Mouse (Mus musculus) adrenal gland (tissue): ENCODE data around the gene Samd1.
"Not testable (repeated sequence)": the region's sequence is repeated elsewhere in the genome, so short reads cannot be mapped to it uniquely, and the experiment has no call there.

ENCODE experiments used
- intact Hi-C: fragments of 180-260 bp; cut with DNase I; formaldehyde crosslinking; loops from one replicate; pipeline ENCODE4 v1.15.1; 2025

Gene Samd1

DNA sequence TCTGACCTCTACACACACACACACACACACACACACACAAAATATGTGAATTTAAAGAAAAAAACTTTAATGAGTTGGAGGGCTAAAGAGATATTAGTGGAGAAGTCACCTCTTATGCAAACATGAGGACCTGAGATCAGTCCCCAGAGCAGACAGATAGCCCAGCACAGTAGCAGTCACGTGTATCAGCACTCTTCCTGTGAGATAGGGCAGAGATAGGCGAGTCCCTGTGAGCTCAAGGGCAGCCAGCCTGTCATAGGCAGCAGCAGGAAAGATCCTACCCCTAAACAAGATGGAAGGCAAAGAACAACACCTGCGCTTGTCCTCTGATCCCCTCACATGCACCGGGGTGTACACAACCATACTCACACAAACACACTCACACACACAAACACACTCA lies 15.0 kb upstream of the Samd1 start:
- intact Hi-C loops, result no loop called here

DNA sequence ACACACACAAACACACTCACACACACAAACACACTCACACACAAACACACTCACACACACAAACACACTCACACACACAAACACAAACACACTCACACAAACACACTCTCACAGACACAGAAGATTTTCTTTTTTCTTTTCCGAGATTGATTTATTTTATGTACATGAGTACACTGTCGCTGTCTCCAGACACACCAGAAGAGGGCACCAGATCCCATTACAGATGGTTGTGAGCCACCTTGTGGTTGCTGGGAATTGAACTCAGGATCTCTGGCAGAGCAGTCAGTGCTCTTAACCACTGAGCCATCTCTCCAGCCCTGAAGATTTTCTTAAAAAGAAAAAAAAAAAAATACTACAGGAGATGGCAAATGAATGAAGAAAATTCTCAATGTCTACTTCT lies 14.2 kb upstream of the Samd1 start:
- intact Hi-C loops, result not testable (repeated sequence)

DNA sequence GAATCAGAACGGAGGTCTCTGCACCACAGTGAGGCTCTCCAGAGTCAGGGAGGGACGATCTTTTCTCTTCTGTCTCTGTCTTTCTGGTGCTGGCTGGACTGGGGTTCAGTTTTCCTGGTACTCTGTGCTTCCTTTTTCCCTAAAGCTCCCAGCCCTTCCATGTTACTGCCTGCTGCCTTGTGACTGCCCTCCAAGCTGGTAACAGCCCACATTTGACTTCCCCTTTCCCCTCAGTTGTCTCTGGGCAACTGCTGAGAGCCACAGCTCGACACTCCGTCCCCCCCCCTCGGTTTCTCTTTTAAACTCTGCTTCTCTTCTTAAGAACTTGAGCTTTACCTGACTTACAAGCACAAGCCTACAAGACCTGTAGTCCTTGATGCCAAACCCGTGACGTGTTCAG lies 8.2 kb upstream of the Samd1 start:
- intact Hi-C loops, result no loop called here

GRCm38 (mm10) chr8:83990170-83990569 lies 7.3 kb upstream of the Samd1 start:
- intact Hi-C loops, result no loop called here

GRCm38 (mm10) chr8:83992488-83992887 lies 5.0 kb upstream of the Samd1 start:
- intact Hi-C loops, result no loop called here

- intact Hi-C loops, result no loop called here
These were observed 3.4 kb upstream of the Samd1 start for GRCm38 (mm10) chr8:83994030-83994429.

- intact Hi-C loops, result no loop called here
These were observed 1.5 kb upstream of the Samd1 start for GRCm38 (mm10) chr8:83995973-83996372.

DNA sequence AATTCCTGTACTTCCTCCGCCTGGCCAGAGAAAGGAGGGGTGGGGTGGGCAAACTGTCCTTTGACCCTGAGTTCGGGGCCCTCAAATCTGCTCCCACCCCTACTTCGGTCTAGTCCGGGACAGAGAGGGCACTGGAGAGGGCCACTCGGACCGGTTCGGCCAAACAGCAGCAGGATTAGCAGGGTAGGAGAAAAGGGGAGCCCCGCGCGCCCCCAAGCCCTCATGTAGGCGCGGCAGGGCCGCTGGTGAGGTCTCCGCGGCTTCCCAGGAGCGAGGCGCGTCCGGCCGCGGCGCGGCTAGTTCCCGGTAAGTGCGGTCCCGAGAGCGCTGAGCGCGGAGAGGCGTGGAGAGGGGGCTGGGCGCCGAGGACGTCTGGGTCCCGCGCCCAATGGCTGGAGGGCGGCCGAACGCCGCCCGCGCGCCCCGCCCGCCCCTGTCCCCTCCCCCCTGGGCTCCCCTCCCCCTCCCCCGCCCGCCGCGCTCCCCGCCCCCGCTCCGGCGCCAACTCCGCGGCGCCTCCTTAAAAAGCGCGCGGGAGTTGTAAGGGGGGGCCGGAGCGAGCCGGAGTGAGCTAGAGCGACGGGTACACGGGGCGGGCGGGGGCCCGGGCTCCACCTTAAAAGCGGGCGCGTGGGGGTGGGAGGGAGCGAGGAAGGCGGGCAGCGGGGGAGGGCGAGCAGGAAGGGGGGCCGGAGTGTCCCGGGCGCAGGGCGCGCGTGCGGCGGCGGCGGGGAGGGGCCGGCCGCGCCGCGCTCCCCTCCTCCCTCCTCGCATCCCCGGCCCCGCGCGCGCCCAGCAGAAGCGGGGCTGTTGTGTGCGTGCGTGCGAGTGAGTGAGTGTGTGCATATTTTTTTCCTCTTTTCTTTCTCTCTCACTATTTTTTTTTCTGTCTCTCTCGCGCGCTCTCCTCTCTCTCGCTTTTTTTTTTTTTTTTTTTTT lies 636 bp upstream of the Samd1 start:
- intact Hi-C loops, result no loop called here

DNA sequence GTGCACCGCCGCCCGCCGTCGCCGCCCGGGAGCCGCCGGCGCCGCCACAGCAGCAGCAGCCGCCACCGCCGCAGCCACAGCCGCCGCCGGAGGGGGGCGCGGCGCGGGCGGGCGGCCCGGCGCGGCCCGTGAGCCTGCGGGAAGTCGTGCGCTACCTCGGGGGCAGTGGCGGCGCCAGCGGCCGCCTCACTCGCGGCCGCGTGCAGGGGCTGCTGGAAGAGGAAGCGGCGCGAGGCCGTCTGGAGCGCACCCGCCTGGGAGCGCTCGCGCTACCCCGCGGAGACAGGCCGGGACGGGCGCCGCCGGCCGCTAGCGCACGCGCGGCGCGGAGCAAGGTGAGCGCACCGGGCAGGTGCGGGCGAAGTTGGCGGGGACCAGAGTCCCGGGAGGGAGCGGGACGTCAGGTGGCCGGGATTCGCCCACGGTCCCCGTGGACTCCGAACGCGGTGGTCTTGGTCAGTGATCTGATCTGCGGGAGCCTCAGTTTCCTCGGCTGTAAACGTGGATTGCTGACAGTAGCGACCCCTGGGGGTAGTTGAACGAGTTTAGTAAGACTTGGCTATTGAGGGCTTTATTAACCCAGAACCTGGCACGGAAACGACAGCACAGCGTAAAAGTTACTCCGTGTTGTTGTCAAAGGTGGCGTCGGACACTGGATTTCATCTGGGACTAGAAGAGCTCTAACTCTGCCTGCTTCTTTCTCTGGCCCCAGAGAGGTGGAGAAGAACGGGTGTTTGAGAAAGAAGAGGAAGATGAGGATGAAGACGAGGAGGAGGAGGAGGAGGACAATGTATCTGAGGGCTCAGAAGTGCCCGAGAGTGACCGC lies 972 bp downstream of the Samd1 start:
- intact Hi-C loops, result no loop called here

DNA sequence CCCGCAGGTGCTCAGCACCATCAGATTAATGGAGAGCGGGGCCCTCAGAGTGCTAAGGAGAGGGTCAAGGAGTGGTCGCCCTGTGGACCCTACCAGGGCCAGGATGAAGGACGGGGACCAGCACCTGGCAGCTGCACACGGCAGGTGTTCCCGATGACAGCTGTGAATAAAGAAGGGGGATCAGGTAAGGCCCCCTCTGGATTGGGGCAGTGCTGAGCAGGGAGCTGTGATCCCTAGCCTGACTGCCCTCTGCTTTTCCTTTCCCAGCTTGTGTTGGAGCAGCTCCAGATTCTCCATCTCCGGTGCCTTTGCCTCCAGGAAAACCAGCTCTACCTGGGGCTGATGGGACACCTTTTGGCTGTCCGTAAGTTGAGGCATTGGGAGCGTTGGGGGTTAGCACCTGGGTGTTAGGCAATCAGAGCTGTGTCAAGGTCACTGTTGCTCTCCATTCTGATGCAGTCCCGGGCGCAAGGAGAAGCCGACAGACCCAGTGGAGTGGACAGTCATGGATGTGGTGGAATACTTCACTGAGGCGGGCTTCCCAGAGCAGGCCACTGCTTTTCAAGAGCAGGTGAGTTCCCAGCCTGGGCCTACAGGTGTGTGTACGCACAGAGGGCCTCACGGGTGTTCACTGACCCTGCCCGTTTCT lies 1.7 kb downstream of the Samd1 start:
- intact Hi-C loops, result no loop called here

GRCm38 (mm10) chr8:83999825-84000224 lies 2.4 kb downstream of the Samd1 start:
- intact Hi-C loops, result loop anchor here (5.0 kb wide), 1 partner anchor 43 kb away; the partner anchor contains the start of genes Asf1b and Gm10644

GRCm38 (mm10) chr8:84001281-84002000 lies 4.0 kb downstream of the Samd1 start, which contains the start of gene 1700067K01Rik:
1700067K01Rik (plus strand) TSS chr8:84001502.
- intact Hi-C loops, result loop anchor here (5.0 kb wide), 1 partner anchor 44 kb away; the partner anchor contains the start of genes Asf1b and Gm10644

GRCm38 (mm10) chr8:84002957-84003611 lies 5.6 kb downstream of the Samd1 start:
- intact Hi-C loops, result loop anchor here (5.0 kb wide), 1 partner anchor 46 kb away; the partner anchor contains the start of genes Asf1b and Gm10644

DNA sequence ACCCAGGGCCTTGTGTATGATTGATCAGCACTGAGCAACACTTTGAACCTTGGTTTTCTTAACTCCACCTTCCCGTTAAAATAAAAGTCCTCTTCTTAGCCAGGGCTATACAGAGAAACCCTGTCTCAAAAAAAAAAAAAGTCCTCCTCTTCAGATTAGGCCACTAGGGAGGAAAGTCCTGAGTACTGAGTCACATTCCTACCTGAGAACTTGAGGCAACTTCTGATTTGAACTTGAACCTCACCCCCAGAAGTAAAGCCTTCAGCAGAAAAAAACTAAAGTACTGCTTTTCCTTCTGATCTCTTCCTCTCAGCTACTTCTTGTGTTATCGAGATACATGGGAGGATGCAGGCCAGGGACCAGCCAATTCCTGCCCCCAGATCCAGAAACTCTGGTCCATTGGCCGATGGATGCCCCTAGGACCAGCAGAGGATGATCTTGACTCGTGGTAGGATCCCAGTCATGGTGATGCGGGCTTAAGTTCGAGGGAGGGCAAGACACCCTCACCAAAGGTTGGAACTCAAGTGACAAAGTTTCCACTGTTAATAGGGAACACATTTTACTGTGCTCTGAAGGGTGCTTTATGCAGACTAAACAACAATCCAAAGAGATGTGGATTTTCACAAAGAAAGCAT lies 6.3 kb downstream of the Samd1 start:
- intact Hi-C loops, result loop anchor here (5.0 kb wide), 1 partner anchor 46 kb away; the partner anchor contains the start of genes Asf1b and Gm10644

DNA sequence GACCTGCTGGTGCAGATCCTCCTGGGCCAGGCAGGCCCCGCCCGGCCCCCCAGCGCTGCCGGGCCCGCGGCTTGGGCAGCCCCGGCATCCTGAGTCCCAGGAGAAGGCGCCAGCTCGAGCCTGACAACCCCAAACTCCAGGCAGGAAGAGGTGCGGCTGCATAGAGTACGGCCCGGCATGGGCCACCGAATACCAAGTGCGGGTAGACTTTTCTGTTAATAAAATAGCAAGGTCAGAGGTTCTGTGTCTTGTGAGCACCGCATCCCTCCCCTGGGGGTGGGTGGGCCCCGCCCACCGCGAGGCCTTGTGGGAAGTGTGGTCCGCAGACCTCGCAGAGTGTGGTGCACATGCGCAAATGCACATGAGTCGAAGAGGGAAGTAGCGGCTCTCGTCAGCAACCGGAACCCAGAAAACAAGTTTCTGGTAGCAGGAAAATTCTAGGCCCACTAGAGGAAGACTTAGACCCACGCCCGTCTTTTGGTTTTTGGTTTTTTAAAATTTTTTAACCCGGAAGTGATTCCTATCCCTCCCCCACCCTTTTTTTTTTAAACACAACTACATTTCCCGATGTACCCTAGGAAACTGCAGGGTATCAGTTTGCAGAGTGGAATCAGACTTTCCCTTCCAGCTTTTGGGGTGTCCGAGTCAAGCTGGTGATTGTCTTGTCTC lies 7.2 kb downstream of the Samd1 start:
- intact Hi-C loops, result loop anchor here (5.0 kb wide), 1 partner anchor 47 kb away; the partner anchor contains the start of genes Asf1b and Gm10644

GRCm38 (mm10) chr8:84005502-84005901 lies 8.0 kb downstream of the Samd1 start:
- intact Hi-C loops, result not testable (repeated sequence)

DNA sequence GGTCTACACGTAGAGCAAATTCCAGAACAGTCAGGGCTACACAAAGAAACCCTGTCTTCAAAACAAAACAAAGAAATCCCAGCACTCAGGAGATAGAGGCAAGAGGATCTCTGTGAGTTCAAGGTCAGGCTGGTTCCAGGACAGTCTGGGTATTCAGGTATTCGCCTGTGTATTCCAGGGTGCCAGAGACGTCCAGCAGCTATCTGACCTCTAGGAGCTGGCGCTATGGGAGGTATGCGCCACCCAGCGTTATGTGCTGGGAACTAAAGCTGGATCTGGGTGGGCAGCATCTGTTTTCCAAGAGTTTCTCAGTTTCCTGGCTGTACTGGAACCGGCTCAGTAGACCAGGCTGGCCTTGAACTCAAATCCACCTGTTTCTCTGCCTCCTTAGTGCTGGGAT lies 10.9 kb downstream of the Samd1 start:
- intact Hi-C loops, result no loop called here

- intact Hi-C loops, result no loop called here
These were observed 12.4 kb downstream of the Samd1 start for GRCm38 (mm10) chr8:84009876-84010275.
